Mouse (Mus musculus) cerebellum, postnatal 10 days (tissue): ENCODE measurements at regions not wholly inside any gene's neighbourhood (a gene's known extent, or its start where the extent isn't known, plus 50 kb on each side); places are given as distances from the start of the nearest gene placed in this dataset.

Experiments used
- DNase-seq, 2 experiments: peaks; one replicate each; pipeline ENCODE4 v3.0.0; 2021; ENCODE audit warnings: mixed read lengths in 2 of 2

- no peak for DNase-seq
Observed at GRCm38 (mm10) chr17:51528161-51528560, 304.9 kb downstream of the Satb1 start.

GRCm38 (mm10) chr17:51526881-51527280, 306.2 kb downstream of the Satb1 start:
- no peak for DNase-seq

- DNase-seq: no peak
Observed at GRCm38 (mm10) chr17:51526464-51526863, 306.6 kb downstream of the Satb1 start.

GRCm38 (mm10) chr17:51526021-51526420, 307.1 kb downstream of the Satb1 start:
- DNase-seq: no peak

GRCm38 (mm10) chr17:51525219-51525618, 307.9 kb downstream of the Satb1 start:
- DNase-seq: no peak

GRCm38 (mm10) chr17:51511917-51512316, 321.2 kb downstream of the Satb1 start:
- DNase-seq: no peak

GRCm38 (mm10) chr17:51500751-51501150, 321.6 kb upstream of the Tbc1d5 start:
- DNase-seq: no peak

- DNase-seq: no peak
Observed at GRCm38 (mm10) chr17:51499541-51499940, 320.4 kb upstream of the Tbc1d5 start.

GRCm38 (mm10) chr17:51495038-51495437, 315.9 kb upstream of the Tbc1d5 start:
- DNase-seq: no peak

GRCm38 (mm10) chr17:51489386-51489785, 310.2 kb upstream of the Tbc1d5 start:
- DNase-seq: no peak

GRCm38 (mm10) chr17:51487918-51488445, 308.8 kb upstream of the Tbc1d5 start:
- DNase-seq: no peak

- peak; percentile 46 to 61 for DNase-seq
Observed at GRCm38 (mm10) chr17:51477810-51478209, 298.7 kb upstream of the Tbc1d5 start.

- DNase-seq: no peak
Observed at GRCm38 (mm10) chr17:51477404-51477803, 298.3 kb upstream of the Tbc1d5 start.

- DNase-seq: no peak
Observed at GRCm38 (mm10) chr17:51462137-51462880, 283.2 kb upstream of the Tbc1d5 start.

- no peak for DNase-seq
Observed at GRCm38 (mm10) chr17:51461248-51461647, 282.1 kb upstream of the Tbc1d5 start.

- DNase-seq: no peak
Observed at GRCm38 (mm10) chr17:51459119-51459518, 280.0 kb upstream of the Tbc1d5 start.

GRCm38 (mm10) chr17:51415746-51416145, 236.6 kb upstream of the Tbc1d5 start:
- peak; percentile 59 to 62 for DNase-seq

- no peak for DNase-seq
Observed at GRCm38 (mm10) chr17:51414304-51414703, 235.2 kb upstream of the Tbc1d5 start.

- DNase-seq: no peak
Observed at GRCm38 (mm10) chr17:51413741-51414140, 234.6 kb upstream of the Tbc1d5 start.

GRCm38 (mm10) chr17:51411545-51412094, 232.5 kb upstream of the Tbc1d5 start:
- DNase-seq: peak; percentile 31 to 33

- DNase-seq: no peak
Observed at GRCm38 (mm10) chr17:51408894-51409293, 229.7 kb upstream of the Tbc1d5 start.

GRCm38 (mm10) chr17:51408367-51408766, 229.2 kb upstream of the Tbc1d5 start:
- no peak for DNase-seq

- no peak for DNase-seq
Observed at GRCm38 (mm10) chr17:51407046-51407445, 227.9 kb upstream of the Tbc1d5 start.

- no peak for DNase-seq
Observed at GRCm38 (mm10) chr17:51405059-51405458, 225.9 kb upstream of the Tbc1d5 start.
